Mouse (Mus musculus): Measurements from ENCODE around the gene Mettl15.

DNA sequence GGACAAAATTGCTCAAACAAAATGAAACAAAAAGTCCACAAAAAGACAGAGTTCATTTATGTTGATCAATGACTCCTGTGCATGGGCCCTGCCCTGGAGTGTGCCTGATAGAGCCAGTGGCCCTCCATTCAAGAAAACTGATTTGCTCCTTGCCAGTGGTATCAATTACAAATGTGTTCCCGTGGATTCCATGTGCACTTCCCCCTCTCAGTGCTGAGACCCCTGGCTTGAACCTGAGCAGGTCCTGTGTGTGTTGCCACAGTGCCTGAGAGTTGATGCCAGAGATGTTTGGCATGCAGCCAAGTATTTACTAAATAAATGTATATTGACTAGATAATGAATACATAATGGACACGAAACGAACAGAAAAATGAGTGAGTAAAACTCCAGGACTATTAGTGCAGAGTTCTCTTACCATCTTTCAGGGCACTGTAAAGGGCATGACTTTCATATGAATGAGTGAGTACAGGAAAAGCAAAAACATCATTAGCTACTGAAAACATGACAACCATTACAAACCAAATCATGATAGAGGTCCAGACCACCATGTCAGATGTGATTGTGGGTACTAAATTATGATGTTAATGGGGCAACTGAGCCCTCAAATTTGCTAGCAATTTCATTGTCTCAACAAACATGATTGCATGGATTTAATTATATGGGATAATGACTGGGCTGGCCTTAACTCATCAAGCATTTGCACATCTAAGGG is 174.6 kb downstream of the Mettl15 start:
- TF ChIP-seq CTCF (IDR thresholded peaks at IDR 0.05; ENCODE audit: control insufficient read depth, insufficient read depth, insufficient replicate concordance, low read depth, low read length) = no peak
- TF ChIP-seq POLR2A (IDR thresholded peaks at IDR 0.05; ENCODE audit: control insufficient read depth, low read depth, low read length) = no peak
